Mouse (Mus musculus): ENCODE results near the gene Col19a1. TPM values are rescaled to one million over a fixed set of nuclear protein-coding genes. Genes with fewer than 3 reads are reported as not detected.

Col19a1 gene
- polyA plus RNA-seq, 1 experiment from 2014 or later, result 0.24 TPM

DNA sequence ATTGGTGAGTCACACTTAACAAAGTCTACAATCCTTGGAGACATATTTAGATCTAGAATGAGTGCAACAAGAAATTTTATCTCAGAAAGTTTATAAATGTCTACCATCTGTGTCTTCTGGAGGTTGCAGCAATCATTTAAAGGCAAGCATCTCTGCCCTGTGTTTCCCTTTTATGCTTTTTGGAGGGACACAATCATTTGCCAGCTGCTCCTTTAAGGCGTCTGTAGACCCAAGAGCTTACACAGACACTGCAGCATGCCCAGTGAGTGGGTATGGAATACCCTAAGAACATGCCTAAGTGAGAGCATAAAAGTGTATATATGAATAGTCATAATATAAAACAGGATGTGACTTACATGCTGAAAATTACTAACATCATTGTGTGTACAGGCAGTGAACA lies 357.7 kb downstream of the Col19a1 start:
- WGBS, result 67% methylated on average over 1 of the region's 1 CpGs
- Histone ChIP-seq H3K4me2 (ENCODE audit: low read depth, low read length) (no peak overlapping the region), H3K4me3 (ENCODE audit: low read length) (no peak overlapping the region), H3K9ac (ENCODE audit: low read length) (no peak overlapping the region), H3K4me1 (ENCODE audit: control insufficient read depth, insufficient read depth, low read length) (no peaks in the 10 kb centered on the region), H3K9me3 (replicated peaks; ENCODE audit: control insufficient read depth, low read length) (no peaks in the 10 kb centered on the region), H3K36me3 (ENCODE audit: control insufficient read depth, insufficient read depth) (no peaks in the 10 kb centered on the region), H3K27ac (ENCODE audit: low read length) (no peak overlapping the region), H3K27me3 (ENCODE audit: control insufficient read depth, insufficient read depth, low read length) (no peaks in the 10 kb centered on the region)
- ATAC-seq (replicated peaks; ENCODE audit: extremely low read depth, insufficient read depth, low FRiP score), result no peak

GRCm38 (mm10) chr1:24226941-24227711 lies 360.1 kb downstream of the Col19a1 start:
- Histone ChIP-seq H3K4me2 (ENCODE audit: low read depth, low read length) (no peak overlapping the region), H3K27me3 (ENCODE audit: control insufficient read depth, insufficient read depth, low read length) (no peaks in the 10 kb centered on the region), H3K9ac (ENCODE audit: low read length) (no peak overlapping the region), H3K36me3 (ENCODE audit: control insufficient read depth, insufficient read depth) (no peaks in the 10 kb centered on the region), H3K4me3 (ENCODE audit: low read length) (no peak overlapping the region), H3K27ac (ENCODE audit: low read length) (no peak overlapping the region), H3K4me1 (ENCODE audit: control insufficient read depth, insufficient read depth, low read length) (no peaks in the 10 kb centered on the region), H3K9me3 (replicated peaks; ENCODE audit: control insufficient read depth, low read length) (no peaks in the 10 kb centered on the region)
- WGBS, result 61% methylated on average over 6 of the region's 6 CpGs
- ATAC-seq (replicated peaks; ENCODE audit: extremely low read depth, insufficient read depth, low FRiP score), result no peak

DNA sequence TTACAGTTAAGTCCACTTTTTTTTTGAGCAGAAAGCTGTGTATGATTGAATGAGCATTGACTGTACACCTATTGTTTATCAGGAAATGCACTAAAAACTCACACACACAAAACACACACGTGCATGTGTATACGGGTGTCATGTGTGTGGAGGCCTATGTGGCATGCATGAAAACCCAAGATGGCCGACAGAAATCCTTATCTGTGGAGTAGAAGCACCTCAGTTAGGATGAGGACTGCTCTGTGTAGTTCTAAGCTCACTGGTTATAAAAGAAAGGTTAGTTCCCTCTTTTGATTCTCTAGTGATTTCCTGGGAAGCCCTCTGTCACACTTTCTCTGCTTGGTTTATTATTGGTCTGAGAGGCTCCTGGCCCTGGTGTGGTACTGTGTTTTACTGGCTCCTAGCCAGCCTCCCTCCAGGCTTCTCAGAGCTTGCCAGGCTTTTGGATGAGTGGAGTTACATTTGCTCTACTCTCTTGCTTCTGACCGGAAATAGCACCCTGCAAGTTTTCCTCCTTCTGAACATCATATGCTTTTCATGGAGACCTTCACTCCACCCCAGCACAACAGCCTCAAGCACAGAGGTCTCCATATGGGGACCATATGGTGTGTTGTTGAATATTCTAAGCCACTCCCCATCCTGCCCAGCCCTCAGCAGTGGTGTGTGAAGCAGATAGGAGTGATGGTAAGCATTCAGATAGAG lies 361.3 kb downstream of the Col19a1 start:
- no peaks in the 10 kb centered on the region for H3K36me3 ChIP-seq (ENCODE audit: control insufficient read depth, insufficient read depth)
- no peak; the same call in 1 of the 2 replicates for ATAC-seq (replicated peaks; ENCODE audit: extremely low read depth, insufficient read depth, low FRiP score)
- H3K4me1 ChIP-seq (ENCODE audit: control insufficient read depth, insufficient read depth, low read length), result no peaks in the 10 kb centered on the region
- no peak overlapping the region for H3K9ac ChIP-seq (ENCODE audit: low read length)
- no peak overlapping the region for H3K4me2 ChIP-seq (ENCODE audit: low read depth, low read length)
- no peaks in the 10 kb centered on the region for H3K27me3 ChIP-seq (ENCODE audit: control insufficient read depth, insufficient read depth, low read length)
- H3K27ac ChIP-seq (ENCODE audit: low read length), result 0 out of 2 replicates have a peak overlapping the region, but pooled peaks have one; percentile 4
- H3K4me3 ChIP-seq (ENCODE audit: low read length), result no peak overlapping the region
- WGBS, result 62% methylated on average over 4 of the region's 4 CpGs
- H3K9me3 ChIP-seq (replicated peaks; ENCODE audit: control insufficient read depth, low read length), result no peaks in the 10 kb centered on the region

- Histone ChIP-seq H3K9ac (ENCODE audit: low read length) (no peak overlapping the region), H3K36me3 (ENCODE audit: control insufficient read depth, insufficient read depth) (no peaks in the 10 kb centered on the region), H3K27me3 (ENCODE audit: control insufficient read depth, insufficient read depth, low read length) (no peaks in the 10 kb centered on the region), H3K27ac (ENCODE audit: low read length) (no peak overlapping the region), H3K4me1 (ENCODE audit: control insufficient read depth, insufficient read depth, low read length) (peaks cover 4% of the 10 kb centered on the region; the same call in 1 of the 2 replicates), H3K9me3 (replicated peaks; ENCODE audit: control insufficient read depth, low read length) (no peaks in the 10 kb centered on the region), H3K4me3 (ENCODE audit: low read length) (no peak overlapping the region), H3K4me2 (ENCODE audit: low read depth, low read length) (no peak overlapping the region)
- 83% methylated on average over 8 of the region's 8 CpGs for WGBS
- no peak for ATAC-seq (replicated peaks; ENCODE audit: extremely low read depth, insufficient read depth, low FRiP score)
These were observed 364.2 kb downstream of the Col19a1 start for GRCm38 (mm10) chr1:24222981-24223612.

DNA sequence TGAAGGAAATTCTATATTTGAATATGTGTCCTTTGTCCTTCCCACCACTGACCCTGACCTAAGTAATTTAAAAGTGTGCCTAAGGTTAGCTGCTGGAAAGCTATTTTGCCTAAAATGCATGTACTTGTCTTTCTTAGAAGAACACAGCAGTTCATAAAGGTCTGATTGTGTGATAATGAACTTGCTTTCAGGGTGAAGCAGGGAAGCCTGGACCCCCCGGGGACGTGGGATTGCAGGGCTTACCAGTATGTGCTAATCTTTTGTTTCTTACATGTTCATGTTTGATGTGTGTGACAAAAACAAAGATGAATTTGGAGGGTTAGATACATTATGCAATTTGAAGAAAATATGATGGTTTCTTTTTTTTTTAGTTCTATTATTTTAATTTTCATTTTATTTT lies 365.0 kb downstream of the Col19a1 start:
- ATAC-seq (replicated peaks; ENCODE audit: extremely low read depth, insufficient read depth, low FRiP score), result no peak
- H3K27me3 ChIP-seq (ENCODE audit: control insufficient read depth, insufficient read depth, low read length), result no peaks in the 10 kb centered on the region
- H3K4me2 ChIP-seq (ENCODE audit: low read depth, low read length), result no peak overlapping the region
- H3K4me1 ChIP-seq (ENCODE audit: control insufficient read depth, insufficient read depth, low read length), result peaks cover 4% of the 10 kb centered on the region; the same call in 1 of the 2 replicates
- no peaks in the 10 kb centered on the region for H3K9me3 ChIP-seq (replicated peaks; ENCODE audit: control insufficient read depth, low read length)
- no peak overlapping the region for H3K4me3 ChIP-seq (ENCODE audit: low read length)
- H3K9ac ChIP-seq (ENCODE audit: low read length), result no peak overlapping the region
- H3K36me3 ChIP-seq (ENCODE audit: control insufficient read depth, insufficient read depth), result no peaks in the 10 kb centered on the region
- 75% methylated on average over 2 of the region's 2 CpGs for WGBS
- H3K27ac ChIP-seq (ENCODE audit: low read length), result no peak overlapping the region

- no peak overlapping the region for H3K4me3 ChIP-seq (ENCODE audit: low read length)
- H3K9me3 ChIP-seq (replicated peaks; ENCODE audit: control insufficient read depth, low read length), result no peaks in the 10 kb centered on the region
- H3K36me3 ChIP-seq (ENCODE audit: control insufficient read depth, insufficient read depth), result no peaks in the 10 kb centered on the region
- no peak overlapping the region for H3K27ac ChIP-seq (ENCODE audit: low read length)
- no peak overlapping the region for H3K9ac ChIP-seq (ENCODE audit: low read length)
- 35% methylated on average over 6 of the region's 6 CpGs for WGBS
- no peak for ATAC-seq (replicated peaks; ENCODE audit: extremely low read depth, insufficient read depth, low FRiP score)
- H3K27me3 ChIP-seq (ENCODE audit: control insufficient read depth, insufficient read depth, low read length), result no peaks in the 10 kb centered on the region
- H3K4me2 ChIP-seq (ENCODE audit: low read depth, low read length), result no peak overlapping the region
- peaks cover 4% of the 10 kb centered on the region; the same call in 1 of the 2 replicates for H3K4me1 ChIP-seq (ENCODE audit: control insufficient read depth, insufficient read depth, low read length)
These were observed 368.2 kb downstream of the Col19a1 start for GRCm38 (mm10) chr1:24219041-24219440.

Other genes starting within 250 kb of the Col19a1 start
- gene Lmbrd1, start 91.2 kb upstream of the Col19a1 start, polyA plus RNA-seq (2015; fragmentation: Nextera tagmentation; extraction: Ambion mirVana), result 26.5 and 29.8 TPM in 2 replicates

Measured in heart, embryonic 16.5 days (tissue).